Mouse (Mus musculus): ENCODE results near the gene Ccdc117.
"Not testable (repeated sequence)": the region's sequence is repeated elsewhere in the genome, so short reads cannot be mapped to it uniquely, and the experiment has no call there.

Gene Ccdc117

GRCm38 (mm10) chr11:5530172-5530571 lies 11.8 kb downstream of the Ccdc117 start:
- no peak for DNase-seq

DNA sequence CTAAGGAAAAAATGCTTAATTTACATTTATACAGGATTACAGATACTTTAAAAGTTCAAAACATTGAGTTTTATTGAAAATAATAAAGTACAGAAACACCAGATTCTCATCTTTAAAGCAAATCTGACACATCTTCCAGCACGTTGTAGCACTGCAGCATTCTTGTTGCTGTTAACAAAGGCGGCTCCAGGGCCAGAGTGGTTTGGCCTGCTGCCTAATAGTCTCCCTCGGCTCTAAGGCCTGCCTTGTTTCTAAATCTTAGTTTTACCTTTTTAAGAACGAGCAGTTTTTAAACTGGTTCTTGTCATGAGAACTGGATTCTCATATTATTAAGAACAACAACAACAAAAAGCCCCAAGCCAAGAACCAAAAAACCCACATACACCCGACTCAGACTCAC lies 13.1 kb downstream of the Ccdc117 start:
- peak; percentile 41 for DNase-seq

DNA sequence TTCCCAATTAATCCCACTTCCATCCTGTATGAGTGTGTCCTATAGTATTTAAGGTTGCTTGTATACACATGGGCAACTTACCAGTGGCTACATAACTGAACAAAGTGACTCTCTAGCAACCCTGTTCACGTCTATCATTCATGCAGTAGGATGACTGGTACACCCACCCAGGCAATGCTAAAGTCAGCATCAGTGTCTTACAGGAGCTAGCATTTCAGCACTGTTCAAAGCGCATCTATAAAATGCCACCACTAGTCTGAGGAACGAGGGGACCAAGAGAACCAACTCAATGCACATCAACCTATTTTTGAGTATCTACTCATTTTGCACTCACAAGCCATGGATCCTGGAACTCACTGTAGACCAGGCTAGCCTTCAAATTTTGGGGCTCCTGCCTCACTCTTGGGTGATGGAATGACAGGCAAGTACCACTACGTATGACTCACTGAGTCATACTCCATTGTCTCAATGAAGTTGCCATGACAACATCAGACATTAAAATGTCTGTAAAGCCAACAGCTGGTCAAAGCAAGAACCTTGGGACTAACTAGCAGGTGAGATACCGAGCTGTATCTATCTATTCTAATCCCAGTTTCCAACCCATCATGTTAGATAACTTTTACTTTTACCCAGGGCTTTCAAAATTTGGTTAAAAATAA lies 14.0 kb downstream of the Ccdc117 start:
- DNase-seq = no peak

GRCm38 (mm10) chr11:5526573-5527439 lies 15.2 kb downstream of the Ccdc117 start:
- DNase-seq = no peak

DNA sequence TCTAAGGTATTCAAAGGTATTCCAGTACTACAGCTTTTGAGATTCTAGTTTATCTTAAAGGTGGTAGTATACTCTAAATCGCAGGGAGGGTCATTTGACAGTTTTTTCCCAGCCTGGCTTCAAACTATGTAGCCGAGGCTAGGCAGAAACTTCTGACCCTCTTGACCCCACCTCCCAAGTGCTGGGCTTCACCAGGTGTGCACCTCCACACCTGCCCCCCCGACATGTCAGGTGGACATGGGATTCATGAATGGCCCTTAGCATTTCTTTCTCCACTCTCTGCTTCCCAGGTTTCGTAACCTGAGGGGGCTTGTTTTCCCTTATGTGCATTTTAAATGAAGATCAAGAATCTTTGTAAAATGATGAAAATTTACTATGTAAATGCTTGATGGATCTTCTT lies 16.6 kb downstream of the Ccdc117 start:
- no peak for DNase-seq

DNA sequence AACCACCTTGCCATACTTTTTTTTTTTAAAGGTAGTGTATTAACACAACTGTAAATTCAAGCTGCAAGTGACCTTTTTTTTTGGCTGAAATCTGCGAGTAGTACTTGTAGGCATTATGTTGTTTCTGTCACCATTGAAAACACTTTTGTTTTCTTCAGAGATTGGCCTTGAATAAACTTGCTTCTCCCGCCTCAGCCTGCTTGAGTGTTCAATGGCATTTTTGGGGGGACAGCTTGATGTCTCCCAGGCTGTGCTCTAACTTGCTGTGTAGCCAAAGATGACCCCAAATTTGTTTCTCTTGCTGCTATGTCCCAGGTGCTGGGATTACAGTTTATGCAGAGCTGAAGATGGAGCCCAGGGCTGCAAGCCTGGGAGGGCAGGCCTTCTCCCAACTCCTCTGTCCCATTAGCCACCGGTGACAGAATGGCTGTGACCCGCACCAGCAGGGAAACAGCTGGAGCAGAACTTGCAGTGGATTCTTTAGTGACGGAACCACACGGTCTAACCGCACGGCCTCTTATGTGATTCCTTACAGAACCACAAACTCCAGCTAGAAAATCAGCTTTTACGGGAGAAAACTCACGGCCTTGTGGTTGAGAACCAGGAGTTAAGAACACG lies 19.1 kb downstream of the Ccdc117 start:
- DNase-seq = no peak

DNA sequence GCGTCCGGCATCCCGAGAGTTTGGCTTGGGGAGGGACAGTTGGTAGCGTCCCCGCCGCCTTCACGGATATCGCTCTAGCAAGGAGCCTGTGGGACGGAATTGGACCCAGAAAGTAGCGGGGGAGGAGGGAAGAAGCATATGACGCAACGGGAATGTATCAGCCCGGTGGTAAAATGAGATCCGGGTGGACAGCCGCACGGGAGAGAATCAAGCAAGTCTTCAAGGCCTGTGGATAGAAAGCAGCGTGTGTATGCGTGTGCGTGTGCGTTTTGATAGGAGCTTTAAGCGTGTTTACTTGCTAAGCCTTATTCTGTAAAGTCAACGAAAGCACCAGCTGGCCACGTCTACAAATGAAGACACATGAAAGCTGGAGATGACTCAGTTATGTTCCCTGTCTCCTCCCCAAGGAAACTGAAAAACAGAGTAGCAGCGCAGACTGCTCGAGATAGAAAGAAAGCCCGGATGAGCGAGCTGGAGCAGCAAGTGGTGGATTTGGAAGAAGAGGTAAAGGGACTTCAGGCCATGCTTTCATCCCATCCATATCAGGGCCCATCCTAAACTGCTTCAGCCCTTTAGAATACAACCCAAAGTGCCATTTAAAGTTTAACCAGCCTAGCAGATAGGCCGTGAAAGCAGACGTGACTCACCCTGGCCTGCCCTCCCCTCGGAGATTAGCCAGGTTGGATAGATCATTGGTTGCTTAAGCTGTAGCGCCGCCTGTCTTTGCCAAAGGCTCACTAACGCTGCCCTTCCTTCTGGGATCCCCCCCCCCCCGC lies 20.3 kb downstream of the Ccdc117 start:
- peak; percentile 75 for DNase-seq

DNA sequence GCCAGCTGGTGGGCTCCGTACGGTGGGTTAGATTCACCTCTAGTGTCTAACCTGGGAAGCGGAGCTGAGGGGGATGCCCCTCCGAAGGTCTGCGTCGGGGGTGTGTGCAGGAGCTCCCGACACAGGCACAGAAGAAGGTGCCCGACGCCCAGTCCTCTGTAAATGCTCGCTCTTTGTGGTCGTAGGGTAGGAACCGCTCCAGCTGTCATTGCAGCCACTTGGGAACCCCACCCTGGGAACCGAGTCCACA lies 20.8 kb downstream of the Ccdc117 start:
- DNase-seq = no peak

GRCm38 (mm10) chr11:5520412-5521265 lies 21.3 kb downstream of the Ccdc117 start, which contains the start of gene Xbp1:
TSS of gene Xbp1 (plus strand) at chr11:5520659.
- peak; percentile 98 for DNase-seq

DNA sequence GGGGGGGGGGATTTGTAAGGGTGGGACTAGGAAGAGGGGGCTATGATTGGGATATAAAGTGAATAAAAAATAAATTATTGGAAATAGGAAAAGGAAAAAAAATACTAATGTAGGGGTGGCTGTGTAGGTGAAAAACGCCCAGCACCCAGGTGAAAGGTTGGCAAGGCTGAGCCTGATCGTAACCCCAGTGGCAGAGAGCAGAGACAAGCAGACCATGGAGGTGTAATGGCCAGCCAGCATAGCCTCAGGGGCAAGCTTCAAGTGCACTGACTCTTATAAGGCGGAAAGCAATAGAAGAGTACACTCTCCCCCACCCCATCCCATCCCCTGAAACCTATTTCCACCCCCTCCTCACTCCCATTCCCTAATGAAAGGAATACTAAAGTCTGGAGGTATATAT lies 22.3 kb downstream of the Ccdc117 start:
- no peak for DNase-seq

GRCm38 (mm10) chr11:5517346-5517745 lies 24.6 kb downstream of the Ccdc117 start:
- no peak for DNase-seq

- DNase-seq = no peak
Measured at GRCm38 (mm10) chr11:5516617-5517016, 25.4 kb downstream of the Ccdc117 start.

GRCm38 (mm10) chr11:5516151-5516550 lies 25.8 kb downstream of the Ccdc117 start:
- DNase-seq = no peak

- no peak for DNase-seq
Measured at GRCm38 (mm10) chr11:5515655-5516054, 26.3 kb downstream of the Ccdc117 start.

GRCm38 (mm10) chr11:5515196-5515595 lies 26.8 kb downstream of the Ccdc117 start:
- DNase-seq = no peak

DNA sequence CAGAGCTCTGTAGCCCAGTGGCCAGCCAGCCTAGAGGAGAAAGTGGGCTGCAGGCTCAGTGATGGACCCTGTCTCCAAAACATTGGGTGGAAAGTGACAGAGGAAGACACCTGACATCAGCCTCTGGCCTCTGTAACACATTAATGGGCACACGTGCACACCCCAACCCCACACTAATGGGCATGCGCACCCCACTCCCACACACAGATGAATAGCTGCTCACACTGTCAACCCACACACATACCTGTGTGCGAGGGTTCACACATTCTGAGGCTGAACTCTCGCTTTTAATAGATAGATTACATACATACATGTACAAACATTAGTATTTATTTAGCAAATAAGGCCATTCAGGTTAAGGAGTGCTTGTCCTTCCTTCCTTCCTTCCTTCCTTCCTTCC lies 27.9 kb downstream of the Ccdc117 start:
- no peak for DNase-seq

- DNase-seq = no peak
Measured at GRCm38 (mm10) chr11:5512961-5513360, 29.0 kb downstream of the Ccdc117 start.

DNA sequence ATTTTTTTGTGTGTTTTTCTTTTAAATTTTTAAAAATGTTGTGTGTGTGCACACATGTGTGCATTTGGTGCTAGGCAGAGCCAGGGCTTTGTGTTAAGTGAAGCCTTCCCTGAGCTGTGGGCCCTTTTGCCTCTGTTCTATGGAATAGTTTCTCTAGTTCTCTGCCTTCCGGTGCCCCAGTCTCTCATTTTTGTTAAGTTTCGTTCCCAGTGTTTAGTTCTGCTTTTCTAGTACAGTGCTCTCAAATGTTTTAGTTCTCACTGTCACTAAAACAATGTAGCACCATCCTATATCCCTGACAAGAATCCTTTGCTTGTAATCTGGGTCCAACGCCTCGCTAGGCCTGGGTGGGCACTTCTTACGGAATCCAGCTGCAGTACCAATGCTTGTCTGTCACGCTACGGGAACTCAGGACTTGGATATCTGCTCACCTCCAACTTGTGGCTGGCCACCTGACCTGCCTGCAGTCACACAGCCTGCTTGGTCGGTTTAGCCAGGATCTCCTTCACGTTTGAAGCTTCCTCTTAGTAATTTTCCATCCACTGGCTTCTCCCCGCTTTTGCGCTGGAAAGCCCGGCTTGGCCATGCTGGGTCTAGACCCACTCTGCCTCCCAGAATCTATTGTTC lies 29.8 kb downstream of the Ccdc117 start:
- no peak for DNase-seq

DNA sequence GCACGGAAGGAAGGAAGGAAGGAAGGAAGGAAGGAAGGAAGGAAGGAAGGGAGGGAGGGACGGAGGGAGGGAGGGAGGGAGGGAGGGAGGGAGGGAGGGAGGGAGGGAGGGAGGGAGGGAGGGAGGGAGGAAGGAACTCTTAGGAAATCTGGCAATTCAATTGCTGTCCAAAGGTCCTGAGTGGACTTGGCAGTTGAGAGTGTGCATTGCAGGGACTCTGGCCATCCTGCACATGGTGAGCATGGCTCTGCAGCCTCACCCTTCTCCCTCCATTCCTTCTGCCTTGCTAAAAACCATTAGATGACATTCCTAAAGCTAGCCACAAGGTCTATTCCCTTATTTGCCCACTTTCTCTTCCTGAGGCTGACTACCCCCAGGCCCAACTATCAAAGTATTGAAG lies 31.3 kb downstream of the Ccdc117 start:
- not testable (repeated sequence) for DNase-seq

DNA sequence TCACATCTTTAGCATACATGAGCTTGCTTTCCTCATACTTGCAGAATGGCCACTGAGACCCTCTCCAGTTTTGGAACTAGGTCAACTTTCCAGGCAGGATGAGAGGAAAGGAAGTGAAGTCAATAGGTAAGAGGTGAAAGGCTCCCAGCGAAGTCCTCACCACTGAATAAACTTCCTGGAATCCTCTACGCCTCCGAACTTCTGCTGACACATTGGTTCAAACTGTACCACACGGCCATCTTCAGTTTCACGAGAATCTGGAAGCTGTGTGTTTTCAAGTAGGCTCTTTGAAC lies 31.9 kb downstream of the Ccdc117 start:
- DNase-seq = no peak

- no peak for DNase-seq
Measured at GRCm38 (mm10) chr11:5509215-5510098, 32.5 kb downstream of the Ccdc117 start.
